Mouse (Mus musculus) 416B (cell line): ENCODE results near the gene Cdkn2aip.

Experiments
- DNase-seq: peaks from one replicate; pipeline ENCODE4 v3.0.0; 2011; ENCODE audit warnings: low read depth

The Cdkn2aip gene

GRCm38 (mm10) chr8:47713761-47714745 lies at the start of gene Cdkn2aip:
Cdkn2aip (minus strand) TSS chr8:47713932.
- peak; percentile 98 for DNase-seq

GRCm38 (mm10) chr8:47763194-47763593 lies 49.5 kb upstream of the Cdkn2aip start:
- no peak for DNase-seq

GRCm38 (mm10) chr8:47760685-47761084 lies 47.0 kb upstream of the Cdkn2aip start:
- no peak for DNase-seq

- DNase-seq = no peak
Measured at GRCm38 (mm10) chr8:47760186-47760585, 46.5 kb upstream of the Cdkn2aip start.

- DNase-seq = peak; percentile 56
Measured at GRCm38 (mm10) chr8:47753121-47753520, 39.4 kb upstream of the Cdkn2aip start.

GRCm38 (mm10) chr8:47750096-47750495 lies 36.4 kb upstream of the Cdkn2aip start:
- DNase-seq = peak; percentile 66

GRCm38 (mm10) chr8:47749491-47749890 lies 35.8 kb upstream of the Cdkn2aip start:
- DNase-seq = no peak

- no peak for DNase-seq
Measured at GRCm38 (mm10) chr8:47746304-47746703, 32.6 kb upstream of the Cdkn2aip start.

- DNase-seq = no peak
Measured at GRCm38 (mm10) chr8:47745848-47746247, 32.1 kb upstream of the Cdkn2aip start.

- DNase-seq = peak; percentile 41
Measured at GRCm38 (mm10) chr8:47744803-47745202, 31.1 kb upstream of the Cdkn2aip start.

- peak; percentile 69 for DNase-seq
Measured at GRCm38 (mm10) chr8:47743419-47743818, 29.7 kb upstream of the Cdkn2aip start.

GRCm38 (mm10) chr8:47742992-47743391 lies 29.3 kb upstream of the Cdkn2aip start:
- no peak for DNase-seq

- DNase-seq = peak; percentile 39
Measured at GRCm38 (mm10) chr8:47742372-47742771, 28.6 kb upstream of the Cdkn2aip start.

GRCm38 (mm10) chr8:47737120-47737519 lies 23.4 kb upstream of the Cdkn2aip start:
- DNase-seq = no peak

GRCm38 (mm10) chr8:47729324-47729723 lies 15.6 kb upstream of the Cdkn2aip start:
- DNase-seq = no peak

- DNase-seq = no peak
Measured at GRCm38 (mm10) chr8:47726945-47727344, 13.2 kb upstream of the Cdkn2aip start.

- no peak for DNase-seq
Measured at GRCm38 (mm10) chr8:47721609-47722008, 7.9 kb upstream of the Cdkn2aip start.

- DNase-seq = no peak
Measured at GRCm38 (mm10) chr8:47718641-47719040, 4.9 kb upstream of the Cdkn2aip start.

- DNase-seq = peak; percentile 52
Measured at GRCm38 (mm10) chr8:47713171-47713663, 515 bp downstream of the Cdkn2aip start.

GRCm38 (mm10) chr8:47708106-47708505 lies 5.6 kb downstream of the Cdkn2aip start:
- DNase-seq = peak; percentile 33

- no peak for DNase-seq
Measured at GRCm38 (mm10) chr8:47706746-47707145, 7.0 kb downstream of the Cdkn2aip start.

- DNase-seq = no peak
Measured at GRCm38 (mm10) chr8:47702333-47702732, 11.4 kb downstream of the Cdkn2aip start.

- DNase-seq = no peak
Measured at GRCm38 (mm10) chr8:47697696-47698095, 16.0 kb downstream of the Cdkn2aip start.
